Mouse (Mus musculus): Measurements from ENCODE around the gene Aff4.
A peak's percentile ranks its signal among the peaks of the same experiment; 100 is the strongest.

- TF ChIP-seq CHD2 (IDR thresholded peaks at IDR 0.05; ENCODE audit: low read depth, low read length) (peak; percentile 92), ZC3H11A (IDR thresholded peaks at IDR 0.05; ENCODE audit: borderline replicate concordance, low read depth, low read length) (no peak), ZNF384 (IDR thresholded peaks at IDR 0.05; ENCODE audit: low read depth, low read length) (peak; percentile 71; the same call in 1 of the 2 replicates), MAFK (IDR thresholded peaks at IDR 0.05; ENCODE audit: insufficient read depth, low read depth, low read length) (no peak)
These were observed 750 bp downstream of the Aff4 start for GRCm38 (mm10) chr11:53351224-53351942.
